Mouse (Mus musculus): ENCODE results near the gene Cfap74. TPM values are rescaled to one million over a fixed set of nuclear protein-coding genes. Genes with fewer than 3 reads are reported as not detected.

Cfap74 gene
- 1.3 TPM for total RNA-seq (2023)

DNA sequence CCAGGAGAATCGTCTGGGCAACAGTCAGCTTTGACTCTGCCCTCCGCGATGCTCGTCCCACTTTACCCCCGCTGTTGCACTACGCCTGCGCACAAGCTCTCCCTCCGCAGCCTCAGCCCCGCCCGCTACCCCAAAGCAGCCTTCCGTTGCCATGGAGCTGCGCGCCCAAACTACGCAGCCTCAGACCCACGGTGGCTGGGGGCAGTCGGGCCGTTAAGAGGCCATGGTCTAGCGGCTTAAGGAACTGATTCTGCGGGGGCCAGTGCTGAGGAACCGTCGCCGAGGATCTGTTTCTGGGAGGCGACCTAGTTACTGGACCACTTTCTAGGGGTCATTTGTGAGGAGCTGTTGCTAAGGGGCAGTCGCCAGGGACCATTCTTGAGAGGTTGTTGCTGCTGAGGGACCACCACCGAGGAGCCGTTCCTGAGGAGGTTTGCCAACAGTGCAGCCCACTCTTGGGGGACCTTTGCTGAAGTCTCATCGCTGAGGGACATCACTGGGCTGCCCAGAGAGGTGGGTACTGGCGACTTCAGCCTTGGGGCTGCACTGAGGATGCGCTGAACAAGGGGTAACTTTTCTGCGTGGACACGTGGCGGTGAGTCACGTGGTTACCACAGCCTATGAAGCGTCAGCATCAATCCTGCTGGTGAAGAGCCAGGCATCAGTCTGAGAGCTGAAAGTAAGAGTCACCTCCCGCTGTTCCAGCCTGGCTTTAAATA lies at the start of gene Cfap74:
Gene Cfap74 (plus strand): TSS at position 133 of the 719 bp plus-strand sequence.

DNA sequence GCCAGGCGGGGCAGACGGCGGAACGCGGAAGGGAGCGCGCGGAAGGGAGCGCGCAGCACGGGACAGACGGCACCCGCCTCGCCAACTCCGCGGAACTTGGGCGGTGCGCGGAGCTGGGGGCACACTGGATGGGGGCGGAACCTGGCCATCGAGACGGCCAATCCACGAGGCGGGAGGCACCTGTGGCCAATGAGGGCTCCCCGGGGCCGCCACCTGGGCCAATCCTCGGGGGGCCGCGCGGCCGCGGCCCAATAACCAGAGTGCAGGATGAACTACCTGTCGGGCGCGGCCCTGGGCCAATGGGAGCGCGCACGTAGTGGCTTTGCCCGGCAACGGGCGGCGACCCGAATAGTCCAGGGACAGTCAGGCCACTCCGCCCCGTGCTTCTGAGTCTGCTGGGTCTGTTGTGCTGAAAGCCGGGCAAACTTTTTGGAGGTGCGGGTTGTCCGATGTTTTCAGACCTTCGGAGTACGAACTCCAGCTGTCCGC lies 47.6 kb upstream of the Cfap74 start, which contains the start of gene Prkcz:
Gene Prkcz (minus strand): TSS at position 59 of the 489 bp plus-strand sequence.

DNA sequence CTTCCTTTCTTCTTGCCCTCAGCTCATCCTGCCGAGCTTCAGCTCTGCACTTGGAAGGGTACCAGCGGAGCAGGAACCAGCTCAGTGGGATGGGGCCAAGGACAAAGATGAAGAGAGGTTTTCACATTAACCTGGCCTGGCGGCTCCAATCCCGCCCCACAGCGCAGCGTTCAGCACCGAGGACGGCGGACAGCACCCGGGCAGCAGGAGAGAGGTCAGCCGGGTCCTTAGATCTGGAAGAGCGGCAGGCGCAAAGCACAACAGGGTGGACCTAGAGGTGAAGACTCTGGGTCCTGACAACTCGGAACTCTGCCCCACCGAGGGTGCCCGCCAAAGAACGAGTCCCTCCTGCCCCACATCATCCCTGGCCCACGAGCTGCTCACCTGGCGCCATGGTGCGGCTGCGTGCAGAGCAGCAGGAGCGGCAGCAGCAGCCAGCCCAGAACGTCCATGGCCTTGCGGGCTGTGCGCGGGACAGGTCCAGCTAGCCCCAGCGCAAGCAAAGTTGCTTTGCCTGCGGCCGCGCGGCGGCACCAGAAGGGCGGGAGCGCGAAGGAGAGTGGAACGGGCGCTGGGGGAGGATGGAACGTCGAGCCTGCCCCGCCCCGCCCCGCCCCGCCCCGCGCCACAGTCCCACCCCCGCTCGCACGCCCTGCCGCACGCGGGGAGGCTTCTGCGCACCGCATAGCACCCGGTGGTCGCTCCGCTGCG lies 11.3 kb upstream of the Cfap74 start, which contains the start of gene Gabrd:
Gene Gabrd (minus strand): TSS at position 602 of the 711 bp plus-strand sequence.

DNA sequence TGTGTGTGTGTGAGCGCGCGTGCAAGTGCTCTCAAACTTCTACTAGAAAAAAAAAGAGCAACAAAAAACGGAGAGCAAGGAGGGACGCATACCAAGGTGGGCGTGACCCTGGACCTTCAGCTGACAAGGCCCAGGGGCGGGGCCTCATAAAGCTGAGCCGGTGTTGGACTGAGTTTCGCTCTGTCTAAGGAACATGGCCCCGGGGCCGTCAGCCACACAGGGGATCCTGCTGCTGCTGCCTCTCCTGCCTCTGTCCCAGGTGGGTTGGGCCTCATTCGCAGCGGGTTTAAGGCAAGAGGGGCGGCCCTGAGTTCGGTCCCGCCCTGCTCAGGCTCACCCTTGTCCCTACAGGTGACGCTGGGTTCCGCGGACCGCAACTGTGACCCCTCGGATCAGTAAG lies 60.0 kb downstream of the Cfap74 start, which contains the start of gene Tmem52:
Gene Tmem52 (plus strand): TSS at position 163 of the 400 bp plus-strand sequence.

DNA sequence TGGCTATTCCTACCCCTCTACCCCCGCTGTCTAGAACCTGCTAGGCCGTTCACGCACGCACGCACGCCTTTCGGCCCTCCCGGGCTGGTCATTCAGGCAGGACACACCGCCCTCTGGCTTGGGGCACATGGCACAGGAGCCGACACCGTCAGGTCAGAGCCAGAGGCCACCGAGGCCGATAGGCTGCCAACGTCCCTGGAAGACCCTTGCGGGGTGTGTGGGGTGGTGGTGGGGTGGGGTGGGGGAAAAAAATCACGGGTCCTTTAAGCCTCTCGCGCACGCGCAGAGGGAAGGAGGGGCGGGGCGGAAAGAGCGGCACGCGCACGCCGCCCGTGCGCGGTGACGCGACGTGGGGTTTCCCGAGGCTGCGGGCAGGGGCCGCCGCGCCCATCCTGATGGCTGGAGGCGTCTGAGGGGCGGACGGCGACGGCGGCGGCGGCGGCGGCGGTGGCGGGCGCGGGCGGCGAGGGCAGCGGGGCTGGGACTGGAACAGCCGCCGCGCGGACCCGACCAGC lies 82.1 kb downstream of the Cfap74 start, which contains the start of gene Gnb1:
Gene Gnb1 (plus strand): TSS at position 372 of the 515 bp plus-strand sequence.

Other genes starting within 250 kb of the Cfap74 start
- gene Ski, start 186.6 kb upstream of the Cfap74 start, total RNA-seq (2023) = 109 TPM
- 43.8 TPM for gene Faap20, start 159.4 kb upstream of the Cfap74 start, total RNA-seq (2023)
- 36.0 TPM for gene Prkcz, start 47.8 kb upstream of the Cfap74 start, total RNA-seq (2023)
- not detected for gene Gabrd, start 11.1 kb upstream of the Cfap74 start, total RNA-seq (2023)
- not detected for gene Tmem52, start 59.9 kb downstream of the Cfap74 start, total RNA-seq (2023)
- 238 TPM for gene Gnb1, start 82.2 kb downstream of the Cfap74 start, total RNA-seq (2023)
- 49.7 TPM for gene Nadk, start 153.2 kb downstream of the Cfap74 start, total RNA-seq (2023)
- gene Slc35e2, start 192.2 kb downstream of the Cfap74 start, total RNA-seq (2023) = 32.1 TPM
- gene Cdk11b, start 215.7 kb downstream of the Cfap74 start, total RNA-seq (2023) = 173 TPM
- gene Gm10563, start 236.2 kb downstream of the Cfap74 start, total RNA-seq (2023) = not detected
- gene Mmp23, start 244.2 kb downstream of the Cfap74 start, total RNA-seq (2023) = not detected

Measured in CD8-positive naive resting alpha-beta T cell, adult 57 days (primary cell).